Mouse (Mus musculus) neural tube, embryonic 10.5 days (tissue): ENCODE measurements around the gene AA467197.

ENCODE experiments used
- DNase-seq: peaks from one replicate; pipeline ENCODE4 v3.0.0-alpha.2; 2017; ENCODE audit warnings: low spot score; ENCODE audit errors: extremely low spot score

The AA467197 gene

GRCm38 (mm10) chr2:122638029-122638428, 1.2 kb downstream of the AA467197 start:
- no peak for DNase-seq

DNA sequence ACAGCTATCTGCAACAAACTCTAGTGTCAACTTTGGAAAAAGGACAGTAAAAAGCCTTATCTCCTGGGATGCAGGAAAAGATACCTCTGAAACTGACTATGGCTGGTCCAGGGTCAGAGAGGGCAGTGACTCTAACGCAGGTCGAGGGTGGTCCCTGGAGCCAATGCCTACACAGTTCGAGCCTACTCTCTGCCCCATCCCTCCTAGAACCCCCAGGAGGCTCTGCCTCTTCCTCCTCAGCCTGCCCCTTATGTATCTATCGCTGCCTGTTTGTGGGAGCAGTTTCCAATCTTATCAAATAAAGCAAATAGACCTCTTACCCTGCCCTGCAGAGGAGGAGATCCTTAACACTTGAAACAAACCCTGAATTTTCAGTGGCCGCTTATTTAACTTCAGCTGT, 1.9 kb downstream of the AA467197 start:
- DNase-seq: no peak

DNA sequence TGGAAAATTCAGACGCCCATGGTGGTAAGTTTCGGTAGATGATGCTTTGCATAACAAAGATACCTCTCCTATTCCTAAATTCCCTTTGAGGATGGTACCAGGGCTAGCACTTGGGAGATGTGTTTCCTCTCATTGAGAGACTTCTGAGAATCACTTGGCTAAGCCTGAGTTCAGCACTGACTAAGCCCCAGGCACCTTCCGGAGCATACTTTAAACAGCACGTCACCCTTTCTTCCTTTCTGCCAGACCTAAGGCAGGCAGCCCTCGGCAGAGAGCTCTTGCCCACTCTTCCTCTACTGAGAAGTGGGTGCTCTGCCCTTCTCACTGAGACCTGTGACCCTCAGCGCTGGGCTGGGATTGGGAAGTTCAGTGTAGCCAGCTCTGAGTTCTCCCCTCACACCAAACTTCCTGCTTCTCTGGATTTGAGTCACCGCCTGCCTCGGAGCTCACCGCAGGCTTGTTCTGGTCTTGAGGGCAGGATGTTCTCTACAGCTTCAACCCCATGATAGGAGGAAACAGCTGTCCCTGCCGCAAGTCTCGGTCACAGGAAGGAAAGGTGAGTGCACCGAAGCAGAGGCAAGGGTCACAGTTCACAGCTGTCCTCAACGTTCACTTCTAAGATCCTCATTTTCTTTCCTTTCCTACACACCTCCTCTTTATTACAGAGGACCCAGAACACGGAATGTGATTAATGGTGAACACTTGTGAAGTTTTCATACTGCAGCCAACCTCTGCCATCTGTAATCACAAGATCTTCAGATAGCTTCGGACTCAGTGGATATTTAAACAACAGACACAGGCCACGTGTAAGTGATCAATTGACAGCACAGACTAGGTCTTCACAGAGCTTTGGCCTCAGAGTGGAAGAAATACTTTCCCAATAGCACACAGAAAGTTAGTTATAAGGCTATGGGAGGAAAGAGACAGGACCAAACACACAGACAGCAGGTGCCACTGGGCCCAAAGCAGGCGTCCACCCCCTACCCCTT, 15.6 kb downstream of the AA467197 start:
- DNase-seq: no peak

DNA sequence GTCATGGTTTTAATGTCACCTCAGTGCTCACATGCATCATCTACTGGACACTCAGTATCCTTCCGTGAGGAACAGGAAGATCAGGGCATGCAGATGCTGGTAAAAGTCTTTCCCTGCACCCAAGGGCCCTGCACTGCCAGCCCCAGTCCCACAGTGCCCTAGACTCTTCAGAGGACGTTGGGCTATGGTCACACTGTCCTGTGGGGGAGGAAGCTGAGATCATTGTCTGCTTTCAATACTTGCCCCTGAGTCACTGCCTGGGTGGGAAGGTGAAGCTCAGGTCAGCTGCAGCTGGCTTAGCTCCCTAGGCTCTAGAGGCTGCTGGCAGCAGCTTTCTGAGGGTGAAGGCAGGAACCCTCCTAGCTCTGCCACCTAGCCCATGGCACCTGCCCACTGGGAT, 19.3 kb downstream of the AA467197 start:
- DNase-seq: no peak

GRCm38 (mm10) chr2:122656767-122657166, 20.0 kb downstream of the AA467197 start:
- no peak for DNase-seq

GRCm38 (mm10) chr2:122657707-122658524, 21.1 kb downstream of the AA467197 start:
- DNase-seq: no peak

GRCm38 (mm10) chr2:122659825-122660224, 23.0 kb downstream of the AA467197 start:
- no peak for DNase-seq

DNA sequence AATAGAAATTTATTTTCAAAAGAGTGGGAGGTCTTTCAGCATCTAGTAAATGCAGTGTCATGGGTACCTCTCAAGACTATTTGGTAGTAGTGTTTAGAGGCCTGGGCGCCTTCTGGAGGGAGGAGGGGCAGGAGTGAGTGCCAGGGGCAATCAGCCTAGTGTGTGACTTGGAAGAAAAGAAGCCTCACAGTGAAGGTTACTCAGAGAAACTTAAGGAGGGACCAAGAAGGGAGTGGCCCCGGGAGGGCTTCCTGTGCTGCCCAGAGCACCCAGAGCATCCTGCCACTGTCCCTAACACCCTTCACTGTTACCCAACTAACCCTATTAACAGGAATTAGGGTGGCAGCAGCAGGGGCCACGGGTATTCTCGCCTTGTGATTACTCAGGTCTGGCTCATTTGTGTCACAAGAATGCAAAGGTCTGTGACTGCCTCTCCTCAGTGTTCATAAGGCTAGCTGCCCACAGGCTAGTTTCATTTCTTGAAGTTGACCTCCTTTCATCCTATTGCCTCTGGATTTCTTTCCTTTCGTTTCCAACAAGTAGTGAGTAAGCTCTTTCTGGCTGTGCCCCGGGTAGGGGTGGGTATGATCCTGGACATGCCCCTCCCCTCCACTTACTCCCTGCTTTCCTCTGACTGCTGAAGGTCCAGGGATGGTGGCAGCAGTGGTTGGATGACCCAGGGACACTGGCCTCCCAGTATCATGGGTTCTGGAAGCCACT, 28.6 kb downstream of the AA467197 start:
- DNase-seq: no peak

DNA sequence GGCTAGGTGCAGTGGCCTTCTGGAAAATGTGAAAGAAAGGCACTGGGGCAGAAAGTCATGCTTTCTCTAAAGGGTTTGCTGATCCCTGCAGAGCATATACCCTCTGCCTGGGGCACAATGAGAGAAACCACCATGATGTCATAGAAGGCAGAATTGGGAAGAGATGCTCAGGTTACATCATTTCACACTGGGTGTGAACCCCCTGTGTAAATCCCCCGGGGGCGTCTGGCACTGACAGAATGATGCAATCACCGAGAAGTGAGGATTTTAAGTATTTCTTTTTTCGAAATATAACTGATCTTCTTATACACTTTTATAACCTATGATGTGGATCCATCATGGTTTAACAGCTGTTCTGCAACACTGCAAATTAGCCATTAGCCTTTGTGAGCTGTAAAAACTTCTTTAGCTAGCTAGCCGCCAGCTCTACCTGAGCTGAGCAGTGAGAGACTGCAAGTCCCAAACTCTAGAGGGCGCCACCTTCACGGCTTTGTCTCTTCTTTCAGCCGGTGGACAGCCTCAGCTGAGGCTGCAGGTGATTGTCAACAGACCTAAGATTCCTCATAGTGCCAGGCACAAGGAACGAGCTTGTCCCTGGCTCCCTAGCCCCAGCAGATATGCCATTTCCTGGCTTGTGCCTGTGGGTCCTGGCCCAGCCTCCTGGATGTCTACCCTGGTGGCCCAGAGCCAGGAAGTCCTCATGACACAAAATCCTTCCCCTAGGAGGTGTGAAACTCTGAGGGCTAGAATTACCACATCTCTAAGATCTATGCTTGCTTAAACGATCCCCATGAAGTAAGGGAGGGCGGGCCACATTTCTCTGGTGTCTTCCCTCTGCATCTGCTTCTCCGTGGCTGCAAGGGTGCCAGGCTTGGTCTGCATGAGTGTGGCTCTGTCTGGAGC, 29.4 kb downstream of the AA467197 start:
- DNase-seq: no peak

- no peak for DNase-seq
Observed at GRCm38 (mm10) chr2:122667856-122668255, 31.1 kb downstream of the AA467197 start.

DNA sequence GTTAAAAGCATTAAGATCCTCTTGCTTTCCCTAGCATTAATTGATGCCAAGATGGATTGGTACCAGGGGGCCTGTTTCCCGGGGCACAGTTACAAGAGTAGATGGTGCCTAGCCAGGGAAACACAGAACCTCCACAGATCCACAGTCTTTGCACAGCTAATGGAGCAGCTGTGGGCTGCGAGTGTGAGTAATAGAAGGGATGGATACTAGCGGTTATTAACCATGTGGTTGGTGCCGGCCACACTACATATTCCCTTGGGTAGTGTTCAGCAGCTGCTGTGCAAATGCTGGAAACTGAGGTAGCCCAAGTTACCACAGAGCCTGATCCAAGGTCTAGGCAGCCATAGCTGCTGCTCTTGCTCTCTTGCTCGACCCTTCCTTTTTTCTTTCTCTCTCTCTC, 34.9 kb downstream of the AA467197 start:
- no peak for DNase-seq

- DNase-seq: no peak
Observed at GRCm38 (mm10) chr2:122672841-122673240, 36.1 kb downstream of the AA467197 start.

DNA sequence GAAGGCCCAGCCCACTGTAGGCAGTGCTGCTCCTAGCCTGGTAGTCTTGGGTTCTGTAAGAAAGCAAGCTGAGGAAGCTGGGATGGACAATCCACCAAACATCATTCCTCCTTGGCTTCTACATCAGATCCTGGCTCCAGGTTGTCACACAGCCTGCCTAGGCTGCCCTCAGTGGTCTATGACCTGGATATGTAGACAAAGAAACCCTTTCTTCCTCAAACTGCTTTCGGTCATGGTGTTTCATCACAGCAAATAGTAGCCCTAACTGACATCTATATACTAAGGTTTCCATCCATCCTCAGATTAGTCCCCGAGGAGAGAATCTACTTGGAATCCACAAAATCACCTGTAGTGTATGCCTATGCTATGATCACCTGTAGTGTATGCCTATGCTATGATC, 38.3 kb downstream of the AA467197 start:
- no peak for DNase-seq

DNA sequence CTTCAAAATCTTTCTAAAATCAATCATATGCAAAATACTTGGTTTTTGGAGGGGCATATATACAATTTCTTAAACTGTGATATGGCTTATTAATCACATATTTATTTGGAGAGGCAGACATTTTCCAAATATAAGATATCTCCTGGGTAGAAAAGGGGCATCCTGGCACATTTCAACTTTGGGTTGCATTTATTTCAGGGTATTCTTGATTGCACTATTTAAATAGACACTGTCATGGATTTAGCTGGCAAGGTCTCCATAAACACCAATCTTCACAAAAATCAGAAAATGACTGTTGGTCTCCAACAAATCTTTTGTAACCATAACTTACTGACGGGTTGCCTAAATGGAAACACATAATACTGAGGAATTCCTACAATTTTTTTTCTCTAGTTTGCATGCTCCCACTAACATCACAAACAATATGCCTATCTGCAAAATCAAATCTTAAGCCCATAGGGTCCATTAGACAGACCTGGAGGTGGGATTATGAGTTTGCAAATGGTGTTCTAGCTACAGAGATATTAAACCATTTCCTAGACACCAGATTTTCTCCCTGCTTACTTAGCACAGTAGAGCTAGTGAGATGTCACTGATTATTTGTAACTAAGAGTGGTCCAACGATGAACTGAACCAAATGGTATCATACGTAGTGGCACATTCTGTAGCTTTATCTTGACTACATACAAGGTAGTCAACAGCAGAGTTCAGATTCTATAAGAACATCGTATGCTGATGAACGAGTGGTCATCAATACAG, 44.8 kb downstream of the AA467197 start:
- DNase-seq: no peak

GRCm38 (mm10) chr2:122682520-122682919, 45.7 kb downstream of the AA467197 start:
- DNase-seq: no peak

- DNase-seq: no peak
Observed at GRCm38 (mm10) chr2:122683641-122684040, 46.9 kb downstream of the AA467197 start.

- no peak for DNase-seq
Observed at GRCm38 (mm10) chr2:122686665-122687064, 49.9 kb downstream of the AA467197 start.
